Mouse (Mus musculus) yolk sac, embryonic 10.5 days (tissue): ENCODE data around the gene Wbp2.

ENCODE experiments used
- DNase-seq: peaks from one replicate; pipeline ENCODE4 v3.0.0-alpha.2; 2017; ENCODE audit warnings: low spot score

Wbp2 gene

DNA sequence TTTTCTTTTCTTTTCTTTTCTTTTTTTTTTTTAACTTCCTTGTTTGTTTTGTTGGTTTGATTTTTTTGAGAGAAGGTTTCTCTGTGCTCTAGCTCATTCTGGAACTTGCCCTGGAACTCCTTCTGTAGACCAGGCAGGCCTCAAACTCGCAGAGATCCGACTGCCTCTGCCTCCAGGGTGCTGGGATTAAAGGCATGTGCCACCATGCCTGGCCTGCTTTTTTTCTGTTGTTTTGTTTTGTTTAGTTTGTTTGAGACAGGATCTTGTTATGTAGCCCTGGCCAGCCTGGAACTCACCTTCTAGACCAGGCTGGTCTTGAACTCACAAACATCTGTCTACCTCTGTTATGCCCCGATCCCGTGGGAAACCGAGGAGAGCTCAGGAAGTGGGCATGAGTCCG is 2.8 kb upstream of the Wbp2 start:
- no peak for DNase-seq

DNA sequence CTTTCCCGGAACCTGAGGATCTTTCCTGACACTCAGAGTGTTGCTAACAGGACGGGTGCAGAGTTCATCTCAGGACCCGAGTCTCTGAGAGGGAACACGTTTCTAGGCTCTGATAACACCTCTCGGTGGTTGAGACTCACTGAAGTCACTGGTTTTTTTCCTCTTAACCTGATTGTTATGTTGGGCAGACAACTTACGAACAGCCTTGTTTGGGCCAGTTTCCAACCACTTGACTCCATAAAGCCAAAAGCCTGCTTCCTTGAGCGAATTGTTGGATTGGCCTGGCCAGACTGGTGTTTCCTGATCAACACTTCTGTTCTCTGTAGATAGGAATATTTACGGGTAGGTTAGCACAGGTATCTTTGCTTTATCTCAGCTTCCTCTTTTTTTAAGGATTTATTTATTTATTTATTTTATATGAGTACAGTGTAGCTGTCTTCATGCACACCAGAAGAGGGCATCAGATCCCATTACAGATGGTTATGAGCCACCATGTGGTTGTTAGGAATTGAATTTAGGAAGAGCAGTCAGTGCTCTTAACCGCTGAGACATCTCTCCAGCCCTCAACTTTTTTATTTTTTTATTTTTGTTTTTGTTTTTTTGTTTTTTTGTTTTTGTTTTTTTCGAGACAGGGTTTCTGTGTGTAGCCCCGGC is 2.1 kb upstream of the Wbp2 start:
- DNase-seq: no peak

DNA sequence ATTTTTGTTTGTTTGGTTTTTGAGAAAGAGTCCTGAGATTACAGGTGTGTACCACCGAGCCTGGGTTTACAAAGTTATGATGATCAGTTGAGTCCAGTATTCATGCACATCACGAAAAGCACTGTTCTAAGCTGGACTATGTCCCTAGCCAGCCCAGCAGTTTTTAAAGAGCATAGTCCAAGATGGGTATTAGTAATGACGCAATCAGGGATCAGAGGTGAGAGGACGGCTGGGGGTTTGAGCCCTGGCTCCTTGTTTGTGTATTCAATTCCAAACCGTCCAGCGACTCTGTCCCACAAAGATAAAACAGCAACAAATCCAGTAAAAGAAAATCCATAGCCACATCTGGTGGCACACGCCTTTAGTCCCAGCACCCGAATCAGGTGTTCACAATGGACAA is 1.4 kb upstream of the Wbp2 start:
- DNase-seq: peak; percentile 81

DNA sequence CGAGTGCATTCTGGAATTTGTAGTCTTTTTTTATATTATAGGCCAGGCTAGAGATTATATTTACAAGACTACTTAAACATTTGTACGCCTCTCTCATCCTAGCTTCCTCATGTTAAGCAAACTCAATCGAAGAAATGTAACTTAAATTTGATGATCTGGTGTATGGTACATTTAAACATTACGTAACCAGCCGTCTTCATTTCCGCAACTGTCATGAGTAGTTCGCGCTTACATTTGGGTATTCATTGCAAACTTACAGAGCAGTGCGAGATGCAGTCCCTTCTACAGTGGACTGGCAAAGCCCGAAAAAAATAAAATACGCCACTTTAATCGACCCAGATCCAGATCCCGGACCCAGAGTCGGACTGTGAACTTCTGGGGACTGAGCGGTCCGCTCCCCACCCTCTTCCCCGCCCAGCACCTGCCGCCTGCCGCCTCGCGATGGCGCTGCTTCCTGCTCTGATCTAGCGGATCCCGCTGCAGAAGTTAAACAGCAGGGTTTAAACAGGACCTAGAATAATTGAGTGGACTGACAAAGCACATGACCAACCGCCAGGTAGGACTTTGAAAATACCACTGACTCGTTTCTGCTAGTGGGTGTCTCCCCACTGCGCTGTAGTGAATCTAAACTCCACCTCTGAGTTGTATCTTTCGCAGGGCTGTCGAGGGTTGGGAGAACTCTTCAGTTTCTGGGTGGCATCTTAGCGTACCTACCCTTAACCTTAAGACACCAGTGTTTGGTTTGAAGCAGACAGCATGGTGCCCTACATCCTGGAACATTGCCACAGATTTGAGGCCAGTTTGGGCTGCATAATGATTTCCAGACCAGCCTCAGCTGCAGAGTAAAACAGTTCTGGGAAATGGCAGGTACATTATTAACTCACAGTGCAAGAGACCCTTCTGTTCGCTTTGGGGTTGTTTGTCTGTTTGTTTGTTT is 667 bp upstream of the Wbp2 start:
- DNase-seq: peak; percentile 92

DNA sequence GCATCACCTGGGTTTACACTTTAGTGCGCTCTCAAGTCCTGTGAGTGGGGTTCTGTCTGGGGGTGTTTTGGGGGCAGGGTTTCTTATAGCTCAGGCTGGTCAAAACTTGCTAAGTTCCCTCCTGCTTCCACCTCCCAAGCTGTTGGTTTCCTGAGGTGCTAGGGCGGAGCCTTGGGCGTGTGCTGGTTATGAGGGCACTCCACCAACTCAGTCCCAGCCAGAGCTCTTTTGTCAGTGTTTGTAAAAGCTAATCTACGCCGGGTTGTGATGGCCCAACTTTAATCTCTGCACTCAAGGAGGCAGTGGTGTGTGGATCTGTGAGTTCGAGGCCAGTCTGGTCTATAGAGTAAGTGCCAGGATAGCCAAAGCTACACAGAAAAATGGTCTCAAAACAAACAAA is 2.6 kb downstream of the Wbp2 start:
- no peak for DNase-seq

DNA sequence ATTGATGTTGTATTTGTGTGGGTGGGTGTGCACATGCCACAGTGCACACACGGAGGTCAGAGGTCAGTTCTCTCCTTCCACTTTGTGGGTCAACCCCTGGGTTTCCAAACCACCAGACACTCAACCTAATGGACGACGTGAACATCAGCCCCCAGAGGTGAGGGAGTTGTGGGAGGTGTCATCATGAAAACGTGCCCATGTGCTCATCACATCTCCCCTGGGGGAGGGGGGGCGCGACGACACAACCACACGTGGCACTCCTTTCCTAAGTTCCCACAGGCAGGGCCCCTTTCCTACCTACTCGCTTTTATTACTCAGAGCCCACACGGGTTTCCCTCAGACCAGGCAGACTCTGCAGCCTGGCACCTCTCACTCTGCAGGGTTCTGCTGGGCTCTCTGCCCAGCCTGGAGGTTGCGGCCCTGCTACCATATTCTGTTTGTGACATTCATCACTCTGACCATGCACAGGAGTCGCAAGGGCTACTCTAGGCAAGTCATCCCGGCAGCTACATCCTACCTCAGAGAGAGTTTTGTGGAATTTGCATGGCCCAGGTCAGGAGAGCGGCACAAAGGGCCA is 3.6 kb downstream of the Wbp2 start:
- DNase-seq: no peak

DNA sequence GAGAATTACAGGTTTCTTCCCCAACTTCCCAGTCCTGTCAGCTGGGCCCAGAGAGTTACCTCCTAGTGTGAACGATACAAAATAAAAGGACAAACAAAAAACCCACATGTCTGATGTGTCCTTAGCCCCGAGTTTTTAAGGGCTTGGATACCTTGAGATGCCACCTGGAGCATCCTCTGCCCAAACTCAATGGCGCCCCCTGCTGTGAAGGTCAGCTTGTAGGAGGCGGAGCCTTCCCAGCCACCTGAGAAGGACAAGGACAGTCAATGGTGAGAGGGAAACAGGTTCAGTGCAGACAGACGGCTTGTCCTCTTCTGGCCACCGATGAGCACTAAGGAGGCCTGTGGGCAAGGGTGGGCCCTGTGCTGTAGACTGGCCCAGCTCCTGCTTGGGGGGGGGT is 5.7 kb downstream of the Wbp2 start:
- no peak for DNase-seq

DNA sequence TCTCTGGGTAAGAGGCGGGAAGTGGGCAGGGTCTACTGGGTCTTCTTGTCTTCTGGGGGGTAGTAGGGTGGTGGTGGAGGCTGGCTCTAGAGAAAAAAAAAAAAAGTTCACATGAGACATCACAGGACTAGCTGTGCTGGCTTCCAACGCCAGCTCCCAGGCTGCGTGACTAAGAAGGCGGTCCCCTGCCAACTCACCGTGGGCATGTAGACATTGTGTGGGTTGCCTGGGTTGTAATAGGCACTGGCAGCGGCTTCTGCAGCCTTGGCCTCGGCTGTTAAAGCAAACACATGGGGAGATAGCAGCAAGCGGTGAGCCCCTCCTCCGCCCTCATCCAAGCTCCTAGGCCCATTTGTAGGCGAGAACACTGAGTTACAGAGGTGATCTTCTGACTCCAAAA is 7.3 kb downstream of the Wbp2 start:
- DNase-seq: no peak

DNA sequence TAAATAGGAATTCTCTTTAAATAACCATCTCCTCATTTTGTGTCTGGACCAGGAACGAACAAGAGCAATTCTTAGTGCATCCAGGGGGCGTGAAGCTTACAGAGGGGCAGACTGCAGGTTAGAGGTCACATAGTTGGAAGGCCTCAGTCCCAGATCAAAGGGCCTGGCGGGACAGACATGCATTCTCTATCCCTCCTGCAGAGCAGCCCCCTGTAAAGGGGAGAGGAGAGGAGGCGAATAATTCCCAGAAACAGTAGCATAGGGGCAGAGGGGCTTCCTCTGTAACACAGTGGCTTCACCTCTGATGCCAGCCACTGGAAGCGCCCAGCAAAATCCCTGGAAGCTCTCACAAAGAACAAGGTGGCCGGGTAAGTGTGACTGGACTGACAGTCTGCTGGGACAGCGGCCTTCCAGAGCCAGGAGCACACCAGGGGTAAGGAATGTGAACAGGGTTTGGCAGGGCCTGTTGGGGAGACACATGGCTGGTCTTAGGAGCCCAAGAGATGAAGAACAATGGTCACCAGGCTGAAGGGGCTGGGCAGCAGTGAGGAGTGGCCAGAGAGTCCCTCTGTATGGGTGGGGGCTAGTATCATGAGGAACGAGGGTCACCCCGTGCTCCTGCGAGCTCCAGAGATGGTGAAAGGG is 8.0 kb downstream of the Wbp2 start:
- peak; percentile 79 for DNase-seq

DNA sequence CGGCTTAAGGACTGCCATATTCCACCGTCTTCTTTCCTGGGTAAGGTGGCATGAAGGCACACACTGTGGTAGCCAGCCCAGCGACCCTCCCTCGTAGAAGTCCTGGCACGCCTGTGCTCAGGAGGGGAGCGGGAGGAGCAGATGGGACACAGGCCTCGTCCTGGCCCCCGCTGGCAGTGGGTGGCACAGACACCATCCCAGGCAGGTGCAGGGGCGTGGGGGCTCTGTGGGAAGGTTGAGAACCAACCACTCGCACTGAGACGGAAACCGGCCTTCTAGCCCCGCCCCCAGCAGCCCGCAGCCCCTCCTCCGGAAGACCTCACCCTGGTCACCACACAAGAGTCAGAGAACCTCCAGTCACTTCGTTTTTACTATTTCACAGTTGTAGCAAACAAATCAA is 8.6 kb downstream of the Wbp2 start:
- peak; percentile 79 for DNase-seq

DNA sequence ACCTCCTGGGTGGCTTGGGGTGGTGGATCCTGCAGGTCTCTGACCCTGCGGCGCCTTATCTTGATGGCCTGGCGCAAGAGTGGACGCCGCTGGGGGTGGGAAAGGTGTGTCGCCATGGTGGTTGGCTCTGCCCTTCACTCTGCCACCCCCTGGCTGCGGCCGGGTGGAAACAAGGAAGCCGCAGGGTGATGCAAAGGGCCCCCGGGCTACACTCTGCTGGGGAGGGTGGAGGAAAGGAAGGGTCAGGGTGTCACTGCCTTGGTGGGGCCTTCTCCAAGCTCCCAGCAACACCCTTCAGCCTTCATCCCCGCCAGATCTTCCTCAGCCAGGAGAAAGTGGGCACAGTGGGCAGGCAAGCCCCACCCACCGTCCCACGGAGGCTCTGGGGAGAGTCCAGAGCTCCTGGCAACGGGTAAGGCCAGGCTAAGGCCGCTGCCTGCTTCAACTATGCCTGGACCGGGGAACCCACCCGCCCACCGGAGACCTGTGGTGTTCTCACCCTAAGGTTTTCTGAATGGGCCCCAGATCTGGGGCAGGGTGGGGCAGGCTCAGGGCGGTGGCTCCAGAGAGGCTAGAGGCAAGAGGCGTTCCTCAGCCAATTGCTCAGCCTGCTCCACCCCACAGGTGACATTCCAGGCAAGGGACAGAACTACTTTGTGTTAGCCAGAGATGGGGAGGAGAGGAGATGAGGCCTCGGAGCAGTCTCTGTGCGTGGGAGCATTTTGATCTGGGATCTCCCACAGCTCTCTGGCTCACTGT is 9.2 kb downstream of the Wbp2 start, which contains the start of gene Unc13d:
TSS of gene Unc13d (minus strand) at position 516 of the 759 bp plus-strand sequence.
- DNase-seq: no peak

DNA sequence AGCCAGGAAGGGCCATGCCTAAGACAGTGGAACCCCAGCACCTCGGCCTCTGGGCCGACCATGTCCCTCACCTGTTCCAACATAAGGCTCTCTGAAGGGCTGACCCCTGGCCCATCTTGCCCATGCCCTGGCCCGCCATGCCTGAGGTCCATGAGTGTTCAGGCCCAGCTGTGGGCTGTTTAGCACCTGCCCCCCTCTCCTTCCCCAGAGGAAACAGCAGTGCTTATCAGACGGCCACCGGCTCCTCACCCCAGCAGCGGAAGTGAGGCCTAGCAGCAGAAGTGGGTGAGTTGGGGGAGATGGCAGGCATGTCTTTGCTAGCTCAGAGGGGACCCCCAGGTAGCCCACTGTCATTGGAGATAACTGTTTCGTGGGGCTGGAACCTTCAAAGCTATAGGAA is 10.0 kb downstream of the Wbp2 start:
- DNase-seq: no peak

DNA sequence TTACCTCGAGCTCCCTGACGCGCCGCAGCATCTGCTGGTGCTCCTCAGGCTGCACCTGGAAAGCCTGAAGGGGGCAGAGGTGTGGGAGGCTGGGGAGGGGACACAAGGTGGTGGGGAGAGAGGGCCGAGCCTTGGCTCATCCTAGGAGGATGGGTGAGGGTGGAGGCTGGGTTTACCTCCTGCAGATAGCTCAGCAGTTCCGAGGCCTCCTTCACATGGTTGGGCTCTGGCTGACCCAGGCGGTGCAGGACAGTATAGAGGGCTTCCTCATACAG is 10.6 kb downstream of the Wbp2 start:
- no peak for DNase-seq

DNA sequence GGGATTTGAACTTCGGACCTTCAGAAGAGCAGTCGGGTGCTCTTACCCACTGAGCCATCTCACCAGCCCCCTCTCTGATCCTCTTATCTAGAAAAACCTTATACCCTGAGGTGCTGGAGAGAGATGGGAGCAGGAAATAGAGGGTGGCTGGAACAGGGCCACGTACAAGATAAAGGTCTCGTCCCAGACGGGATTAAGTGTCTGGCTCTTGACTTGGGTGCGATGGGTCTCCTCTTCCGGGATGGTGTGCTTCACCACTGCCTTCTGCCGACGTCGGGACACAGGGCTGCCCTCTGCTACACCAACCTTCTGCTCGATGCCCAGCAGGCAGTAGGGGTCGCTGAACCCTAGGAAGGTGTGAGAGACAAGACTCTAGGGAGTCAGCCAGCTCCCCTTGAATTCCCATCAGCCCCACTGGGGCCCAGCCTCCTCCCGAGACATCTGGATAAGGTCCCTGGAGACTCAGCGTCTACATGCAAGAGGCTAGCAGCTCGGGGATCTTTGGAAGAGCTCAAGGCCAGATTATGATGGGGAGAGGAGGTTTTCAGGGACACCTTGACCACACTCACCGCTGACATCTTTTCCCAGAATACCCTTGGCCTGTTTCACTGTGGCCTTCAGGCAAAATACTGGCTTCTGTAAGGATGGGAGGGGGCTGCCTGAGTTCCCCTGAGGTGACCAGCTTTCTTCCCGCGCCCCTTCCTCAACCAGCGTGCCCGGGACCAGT is 11.1 kb downstream of the Wbp2 start:
- DNase-seq: no peak

DNA sequence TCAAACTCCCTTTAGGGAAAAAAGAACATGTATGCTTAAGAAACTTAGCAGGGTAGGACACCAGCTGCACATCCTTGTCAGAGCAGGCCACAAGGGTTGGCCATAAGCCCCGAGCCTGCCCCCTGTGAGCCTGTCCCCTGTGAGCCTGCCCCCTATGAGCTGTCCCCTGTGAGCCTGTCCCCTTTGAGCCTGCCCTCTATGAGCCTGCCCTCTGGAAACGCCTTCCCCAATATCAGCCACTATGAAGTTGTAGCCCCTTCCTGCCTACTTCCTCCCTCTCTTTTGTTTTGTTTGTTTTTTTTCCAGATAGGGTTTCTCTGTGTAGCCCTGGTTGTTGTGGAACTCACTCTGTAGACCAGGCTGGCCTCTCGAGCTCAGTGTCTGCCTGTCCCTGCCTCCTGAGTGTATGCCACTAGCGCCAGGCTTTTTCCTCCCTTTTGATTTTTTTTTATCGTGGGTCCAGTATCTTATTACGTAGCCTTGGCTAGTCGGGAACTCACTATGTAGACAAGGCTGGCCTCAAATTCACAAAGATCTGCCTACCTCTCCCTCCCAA is 12.3 kb downstream of the Wbp2 start:
- no peak for DNase-seq

DNA sequence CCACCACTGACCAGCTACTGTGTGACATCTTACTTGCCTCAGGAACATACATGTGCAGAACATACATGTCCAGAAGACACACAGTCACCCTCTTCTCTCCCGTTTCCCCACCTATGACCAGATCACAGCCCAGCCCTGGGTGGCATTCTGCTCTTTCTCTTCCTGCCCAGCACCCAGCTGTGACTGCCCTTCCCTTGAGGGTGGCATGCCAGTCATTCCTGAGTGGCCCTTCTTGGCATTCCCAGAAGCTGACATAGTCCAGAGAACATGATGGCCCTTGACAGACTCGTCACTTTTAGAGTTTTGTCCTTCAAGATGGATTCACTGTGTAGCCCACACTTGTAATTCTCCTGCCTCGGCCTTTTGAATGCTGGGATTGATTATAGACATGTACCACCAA is 14.2 kb downstream of the Wbp2 start:
- no peak for DNase-seq

DNA sequence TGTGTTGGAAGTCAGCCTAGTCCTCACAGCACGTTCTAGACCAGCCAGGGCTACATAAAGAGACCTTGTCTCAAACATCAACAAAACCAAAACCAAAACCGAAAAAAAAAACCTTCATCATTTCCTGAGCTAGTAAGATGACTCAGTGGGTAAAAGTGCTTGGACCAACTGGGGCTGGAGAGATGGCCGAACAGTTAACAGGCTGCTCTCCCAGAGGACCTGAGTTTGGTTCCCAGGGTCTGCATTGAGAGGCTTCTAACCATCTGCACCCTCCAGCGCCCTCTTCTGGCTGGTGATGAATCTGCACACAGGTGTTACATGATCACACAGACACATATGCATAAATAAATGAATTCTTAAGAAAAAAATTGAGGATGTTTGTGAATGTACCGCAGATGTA is 15.3 kb downstream of the Wbp2 start:
- no peak for DNase-seq

DNA sequence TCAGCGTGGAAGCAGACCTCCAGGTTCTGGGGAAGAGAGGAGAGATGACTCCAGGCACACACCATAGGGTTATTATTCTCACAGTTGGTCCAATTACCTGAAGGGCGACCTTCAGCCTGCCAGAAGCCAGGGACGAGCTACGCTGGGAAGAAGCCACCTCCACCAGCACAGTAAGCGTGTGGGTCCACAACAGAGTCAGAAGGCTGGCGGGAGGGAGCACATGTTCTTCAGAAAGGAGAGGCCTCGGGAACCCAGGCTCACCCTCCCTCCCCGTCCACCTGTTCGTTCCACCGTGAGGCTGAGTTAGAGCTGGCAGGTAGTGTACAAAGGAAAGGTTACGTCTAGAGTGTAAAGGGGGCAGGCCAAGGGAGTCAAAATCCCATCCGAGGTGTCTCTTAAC is 21.4 kb downstream of the Wbp2 start:
- DNase-seq: no peak

DNA sequence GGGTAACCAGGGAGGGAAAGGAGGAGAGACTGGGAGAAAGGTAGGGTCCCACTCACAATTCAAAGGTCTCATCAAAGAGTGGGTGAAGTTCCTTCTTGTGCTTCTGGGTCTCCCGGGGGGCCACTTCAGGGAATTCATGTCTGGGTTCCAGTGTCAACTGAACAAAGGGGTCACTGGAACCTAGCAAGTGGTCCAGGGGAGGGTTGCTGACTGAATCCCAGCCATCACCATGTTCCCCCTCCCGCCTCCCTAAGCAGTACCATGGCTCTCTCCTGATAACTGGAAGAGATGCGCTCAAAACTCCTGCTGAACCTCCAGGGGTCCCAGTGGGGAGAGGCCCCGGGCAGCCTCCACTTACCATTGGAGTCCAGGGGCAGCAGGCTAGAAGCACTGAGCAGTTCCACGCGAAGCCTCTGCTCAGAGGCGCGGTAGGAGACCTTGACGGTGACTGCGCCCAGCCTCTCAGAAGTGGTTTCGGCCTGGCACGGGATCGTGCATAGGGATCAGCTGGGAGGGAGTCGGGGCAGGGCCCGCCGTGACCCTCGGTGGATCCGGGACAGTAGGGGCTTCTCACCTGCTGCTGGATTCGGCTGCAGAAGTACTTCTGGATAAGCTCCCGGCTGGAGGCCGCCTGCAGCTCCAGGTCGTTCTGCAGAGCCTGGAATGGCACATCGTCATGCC is 22.5 kb downstream of the Wbp2 start:
- DNase-seq: no peak

DNA sequence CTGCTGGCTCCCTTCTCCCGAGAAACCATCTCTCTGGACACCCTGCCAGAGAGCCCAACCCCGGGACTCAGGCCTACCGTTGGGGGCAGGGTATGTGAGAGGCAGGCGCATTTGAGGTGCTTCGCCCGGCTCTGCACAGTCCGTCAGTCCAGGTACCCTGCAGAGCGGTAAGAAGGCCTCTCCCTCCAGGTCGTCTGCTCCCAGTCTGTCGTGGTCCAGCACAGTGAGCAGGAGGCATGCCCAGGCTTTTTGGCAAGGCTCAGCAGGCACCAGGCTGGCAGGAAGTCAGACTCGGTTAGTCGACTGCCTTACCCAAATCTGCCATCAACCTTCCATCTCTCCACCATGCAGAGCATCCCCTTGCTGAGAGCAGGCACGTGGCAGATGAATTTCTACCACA is 23.2 kb downstream of the Wbp2 start:
- DNase-seq: no peak

DNA sequence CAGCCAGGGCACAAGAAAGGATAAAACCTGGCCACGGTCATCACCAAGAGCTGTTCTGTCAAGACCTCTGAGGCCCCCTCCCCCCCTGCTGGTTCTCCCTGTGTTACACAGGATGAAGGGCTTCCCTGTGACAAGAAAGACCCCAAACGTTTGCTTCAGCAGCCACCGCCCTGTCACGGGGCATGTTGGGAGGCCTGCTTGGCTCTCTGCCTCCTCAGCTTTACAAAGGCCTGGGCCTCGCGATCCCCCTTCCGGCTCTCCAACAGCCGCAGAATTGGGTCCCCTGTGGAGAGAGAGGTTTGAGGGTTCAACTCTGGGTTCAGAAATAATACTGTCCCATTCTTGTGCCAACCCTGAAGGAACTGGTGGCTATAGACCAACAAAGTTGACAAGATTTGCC is 24.3 kb downstream of the Wbp2 start:
- no peak for DNase-seq
